Mouse (Mus musculus) ZHBTc4 (cell line): ENCODE results near the gene Map1b.

Experiments used
- DNase-seq: peaks from one replicate; pipeline ENCODE4 v3.0.0-alpha.2; 2011; ENCODE audit warnings: low read depth, low spot score

The Map1b gene

DNA sequence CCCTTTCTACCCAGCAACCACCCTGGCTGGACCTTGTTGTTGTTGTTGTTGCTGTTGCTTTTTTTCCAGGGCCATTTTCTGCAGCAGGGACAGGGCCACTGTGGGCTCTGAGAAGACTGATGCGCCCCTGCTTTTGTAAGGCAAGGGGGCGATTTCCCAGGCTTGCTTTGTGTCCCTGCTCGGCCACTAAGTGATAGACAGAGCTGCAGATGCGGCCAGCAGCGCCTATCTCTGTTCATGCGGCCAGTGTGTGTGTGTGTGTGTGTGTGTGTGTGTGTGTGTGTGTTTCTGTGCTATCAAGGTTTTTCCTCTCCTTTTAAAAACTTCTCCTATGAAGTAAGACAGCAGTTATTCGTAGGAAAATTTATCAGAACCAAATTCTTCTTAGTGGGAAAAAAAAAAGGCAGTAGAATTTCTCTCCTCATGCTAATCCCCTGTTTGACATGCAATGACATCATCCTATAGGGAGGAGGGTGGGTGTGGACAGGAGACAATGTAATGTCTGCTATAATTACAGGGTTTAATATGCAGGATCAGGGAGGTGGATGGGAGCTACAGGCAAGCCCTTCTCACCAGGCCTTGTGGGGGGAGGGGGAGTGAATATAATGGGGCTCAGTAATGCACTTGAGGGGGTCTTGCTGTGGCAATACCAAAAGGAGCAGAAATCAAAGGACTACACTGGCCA, 23.6 kb downstream of the Map1b start:
- DNase-seq, result no peak

DNA sequence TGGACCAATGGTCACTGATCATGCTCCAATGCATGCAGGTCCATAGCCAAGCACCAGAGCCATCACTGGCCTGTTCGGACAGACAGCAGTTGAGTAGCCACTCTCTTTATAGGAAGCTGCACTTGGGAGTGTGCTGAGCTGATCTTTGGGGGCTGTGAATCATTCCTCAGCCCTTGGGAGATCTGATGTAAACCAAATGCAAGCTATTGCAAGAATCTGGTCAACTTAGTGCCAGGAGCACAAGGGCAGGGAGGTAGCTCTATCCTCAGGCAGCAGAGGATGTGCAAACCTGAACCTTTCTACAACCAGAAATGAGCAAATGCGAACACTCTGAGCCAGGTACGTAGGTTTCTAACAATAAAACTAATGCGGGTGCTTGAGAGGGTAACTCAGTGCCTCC, 26.3 kb downstream of the Map1b start:
- no peak for DNase-seq

- DNase-seq, result no peak
These were observed 27.2 kb downstream of the Map1b start for GRCm38 (mm10) chr13:99489175-99489574.

- DNase-seq, result no peak
These were observed 30.5 kb downstream of the Map1b start for GRCm38 (mm10) chr13:99485861-99486260.

DNA sequence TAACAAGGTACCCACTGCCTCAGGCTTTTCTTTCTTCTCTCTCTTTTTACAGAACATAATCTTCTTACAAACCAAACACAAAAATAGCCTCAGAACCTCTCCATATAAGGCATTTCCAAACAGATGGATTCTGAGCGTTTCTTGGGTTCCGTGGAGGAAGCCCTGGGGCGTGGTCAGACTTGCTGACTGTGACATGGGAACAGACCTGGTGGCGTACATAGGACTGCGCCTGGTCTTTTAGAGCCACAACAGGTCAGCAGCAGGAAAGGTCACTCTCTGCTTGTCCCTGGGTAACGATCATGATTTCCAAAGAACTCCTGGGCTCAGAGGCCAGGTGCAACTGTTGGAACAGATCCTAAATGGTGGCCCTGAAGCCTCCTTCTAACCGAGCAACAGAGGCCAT, 31.0 kb downstream of the Map1b start:
- DNase-seq, result no peak

DNA sequence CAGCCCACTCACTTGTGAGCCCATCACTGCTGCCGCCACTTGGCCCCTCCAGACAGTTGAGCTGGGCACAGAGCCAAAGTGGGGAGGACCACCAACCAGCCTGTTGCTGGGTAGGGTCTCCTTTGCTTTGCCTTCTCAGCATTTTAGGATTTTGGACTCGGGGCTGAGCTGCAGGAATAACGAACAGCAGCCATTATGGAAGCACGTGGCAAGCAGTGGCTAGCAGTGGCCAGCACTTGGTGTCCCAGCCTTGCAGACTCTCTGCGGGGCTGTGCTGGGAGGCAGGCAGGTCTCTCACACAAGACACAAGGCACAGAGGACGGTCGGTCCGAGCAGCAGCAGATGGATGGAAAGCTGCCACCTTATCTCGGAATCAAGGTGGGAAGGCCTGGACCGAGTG, 31.4 kb downstream of the Map1b start:
- DNase-seq, result no peak

GRCm38 (mm10) chr13:99483433-99483832, 32.9 kb downstream of the Map1b start:
- DNase-seq, result no peak

GRCm38 (mm10) chr13:99475488-99475887, 40.9 kb downstream of the Map1b start:
- DNase-seq, result peak; percentile 18

GRCm38 (mm10) chr13:99475033-99475432, 41.3 kb downstream of the Map1b start:
- no peak for DNase-seq

- no peak for DNase-seq
These were observed 42.2 kb downstream of the Map1b start for GRCm38 (mm10) chr13:99474108-99474507.

DNA sequence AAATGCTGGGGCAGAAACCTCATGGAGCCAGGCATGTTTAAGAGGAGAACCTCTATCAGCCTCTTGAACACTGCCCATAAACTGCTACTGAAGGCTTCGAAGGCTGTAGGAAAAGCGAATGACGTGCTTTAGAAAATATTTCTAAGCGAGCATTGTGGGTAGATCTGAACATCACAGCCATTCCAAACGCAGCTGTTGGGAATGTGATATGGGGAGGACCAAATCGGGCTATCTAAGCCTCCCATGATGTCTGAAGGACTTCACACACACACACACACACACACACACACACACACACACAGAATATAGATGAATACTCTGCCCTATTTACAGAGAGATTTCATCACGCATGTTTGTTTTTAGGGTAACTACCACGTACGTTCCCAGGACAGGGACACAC, 44.3 kb downstream of the Map1b start:
- no peak for DNase-seq

- no peak for DNase-seq
These were observed 46.3 kb downstream of the Map1b start for GRCm38 (mm10) chr13:99470084-99470483.

DNA sequence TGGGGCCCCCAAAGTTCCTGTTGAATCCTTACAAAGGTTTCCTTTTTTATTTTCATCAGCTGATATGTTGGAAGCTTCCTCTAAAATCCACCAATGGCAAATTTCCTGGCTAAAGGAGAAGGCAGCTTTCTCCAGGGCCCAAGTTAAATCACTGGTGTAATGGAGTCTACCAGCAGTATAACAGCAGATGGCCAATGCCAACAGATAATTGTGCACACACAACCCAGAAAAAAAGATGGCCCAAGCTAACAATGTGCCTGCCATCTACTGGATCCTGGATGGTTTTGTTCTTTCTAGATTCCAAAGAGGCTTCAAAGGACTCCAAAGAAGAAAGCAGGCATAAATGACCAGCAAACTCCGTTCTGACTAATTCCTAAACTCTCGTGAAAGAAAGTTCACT, 48.1 kb downstream of the Map1b start:
- DNase-seq, result no peak

GRCm38 (mm10) chr13:99466811-99467315, 49.5 kb downstream of the Map1b start:
- DNase-seq, result no peak

GRCm38 (mm10) chr13:99466064-99466463, 50.3 kb downstream of the Map1b start:
- DNase-seq, result no peak

DNA sequence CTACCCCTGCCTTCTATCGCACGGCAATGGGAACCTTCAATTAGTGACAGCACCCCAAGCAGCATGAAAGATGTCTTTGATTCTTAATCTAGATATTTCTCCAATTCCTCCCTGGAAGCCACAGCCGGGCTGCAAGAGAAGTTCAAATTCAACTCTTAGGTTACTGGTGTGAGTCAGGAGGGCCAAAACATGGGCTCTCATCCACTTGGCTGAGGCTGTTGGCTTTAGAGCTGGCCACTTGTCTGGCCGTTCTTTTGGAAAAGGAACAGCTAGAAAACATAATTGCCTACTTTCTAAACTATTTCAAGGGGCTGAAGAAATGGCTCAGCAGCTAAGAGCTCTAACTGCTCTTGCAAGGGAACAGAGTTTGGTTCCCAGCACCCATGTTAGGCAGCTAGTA, 51.8 kb downstream of the Map1b start:
- DNase-seq, result no peak

GRCm38 (mm10) chr13:99461886-99462285, 54.5 kb downstream of the Map1b start:
- no peak for DNase-seq

DNA sequence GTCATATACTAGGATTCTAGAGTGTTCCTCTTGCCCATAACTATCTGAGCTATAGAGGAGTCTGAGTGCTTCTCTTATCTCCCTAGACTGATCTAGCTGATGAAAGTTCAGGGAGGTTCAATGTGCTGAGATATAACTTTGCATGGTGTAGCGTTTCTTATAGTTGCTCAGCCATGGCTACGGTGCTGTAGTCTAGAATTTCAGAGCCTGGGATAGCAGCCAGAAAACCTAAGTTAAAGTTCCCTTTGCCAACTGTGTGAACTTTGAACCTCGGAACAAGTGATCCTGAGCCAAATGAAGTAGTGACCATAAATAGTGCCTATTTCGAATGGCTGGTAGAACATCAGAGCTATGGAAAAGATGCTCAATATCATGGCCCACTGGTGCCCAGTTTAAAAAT, 56.7 kb downstream of the Map1b start:
- DNase-seq, result no peak

DNA sequence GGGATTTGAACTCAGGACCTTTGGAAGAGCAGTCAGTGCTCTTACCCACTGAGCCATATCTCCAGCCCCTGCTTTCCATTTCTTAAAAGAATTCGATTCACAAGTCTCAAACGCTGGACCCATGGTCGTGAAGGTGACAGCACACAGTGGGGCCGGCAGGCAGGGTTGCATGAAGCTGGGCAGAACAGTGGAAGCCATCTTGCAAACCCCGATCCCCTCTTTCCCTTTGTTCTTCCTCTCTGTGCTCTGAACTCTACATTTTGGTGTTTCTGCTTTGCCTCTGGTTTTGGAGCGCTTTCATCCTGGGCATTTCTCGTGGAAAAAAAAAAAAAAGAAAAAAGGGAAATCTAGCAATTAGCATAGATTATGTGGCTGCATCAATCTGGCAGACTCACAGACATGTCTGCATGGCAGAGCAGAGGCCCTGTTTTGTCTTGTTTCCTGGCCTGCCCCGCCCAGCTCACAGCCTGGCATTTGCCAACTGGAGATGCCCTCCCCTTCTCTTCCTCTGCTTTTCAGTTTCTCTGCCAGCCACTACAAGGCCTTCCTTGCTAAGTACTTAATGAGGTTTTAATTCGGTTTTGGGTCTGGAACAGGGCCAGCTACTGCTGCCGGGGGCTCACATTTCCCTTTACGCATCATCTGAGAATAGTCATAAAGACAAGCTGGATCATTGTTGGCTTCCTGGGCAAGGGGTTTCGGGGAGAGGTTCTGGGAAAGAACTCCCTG, 57.5 kb downstream of the Map1b start:
- no peak for DNase-seq

- DNase-seq, result no peak
These were observed 61.4 kb downstream of the Map1b start for GRCm38 (mm10) chr13:99454977-99455376.

DNA sequence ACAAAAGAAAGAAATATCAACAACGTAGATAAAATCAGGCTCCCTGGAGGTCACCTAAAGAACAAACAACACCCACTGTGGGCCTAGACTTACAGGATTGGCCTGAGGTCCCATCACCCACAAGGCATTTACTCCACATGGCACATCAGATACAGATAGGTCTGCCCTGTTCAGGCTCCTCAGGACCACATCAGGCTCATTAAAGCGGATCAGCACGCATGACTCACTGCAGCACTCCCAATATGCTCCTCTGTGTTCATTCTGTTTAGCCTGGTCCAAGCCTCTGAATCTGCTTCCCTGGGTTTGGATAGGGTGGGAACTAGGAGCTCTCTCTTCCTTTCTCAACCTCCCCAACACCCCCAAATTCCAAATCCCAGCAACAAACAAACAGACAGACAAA, 63.9 kb downstream of the Map1b start:
- DNase-seq, result no peak

GRCm38 (mm10) chr13:99451276-99451675, 65.1 kb downstream of the Map1b start:
- no peak for DNase-seq

- DNase-seq, result no peak
These were observed 65.6 kb downstream of the Map1b start for GRCm38 (mm10) chr13:99450766-99451165.
